ENCODE assay signal across 9 mouse cellular contexts in genomic region chr15:10746303-10747051, GRCm38 (mm10). TPM values are rescaled to one million over a fixed set of nuclear protein-coding genes. Genes with fewer than 3 reads are reported as not detected.
DNase-seq lines count a peak whose midpoint lies in the region; ATAC-seq and TF ChIP-seq lines count a peak whose summit lies in the region.
"Had no signal": no experiment of that assay in that cellular context is flagged by ENCODE, and none has a peak within 500 bp of the region (broad histone marks: within the 10 kb centered on the region; RNA-seq: fewer than 3 reads in every experiment).

No protein-coding gene starts in this region.

- no peak overlapping the region for H3K27ac ChIP-seq in stomach, embryonic 14.5 days (ENCODE audit: low read length)
- no peak overlapping the region for H3K27ac ChIP-seq in stomach, postnatal 0 days (replicated peaks)
- peak overlapping the region; percentile 61 for H3K27ac ChIP-seq in forebrain, embryonic 13.5 days
- H3K27ac ChIP-seq in midbrain, embryonic 11.5 days (ENCODE audit: low read depth, low read length): peak overlapping the region; percentile 62
- no peak overlapping the region for H3K27ac ChIP-seq in intestine, embryonic 15.5 days

- TF ChIP-seq CTCF in stomach, postnatal 0 days (IDR thresholded peaks at IDR 0.05; ENCODE audit: low read depth): no peak

- no peak overlapping the region for H3K9ac ChIP-seq in stomach, embryonic 14.5 days (replicated peaks; ENCODE audit: low read depth, low read length)
- no peak overlapping the region for H3K9ac ChIP-seq in stomach, postnatal 0 days (ENCODE audit: low read length)
- no peak overlapping the region for H3K9ac ChIP-seq in forebrain, embryonic 13.5 days
- H3K9ac ChIP-seq in midbrain, embryonic 11.5 days (ENCODE audit: low read length): no peak overlapping the region
- no peak overlapping the region for H3K9ac ChIP-seq in intestine, embryonic 15.5 days
- H3K9ac ChIP-seq: embryonic facial prominence, embryonic 12.5 days had no signal

- H3K9me3 ChIP-seq in stomach, embryonic 14.5 days (ENCODE audit: control insufficient read depth, low read depth, low read length): no peaks in the 10 kb centered on the region
- H3K9me3 ChIP-seq in stomach, postnatal 0 days (ENCODE audit: control insufficient read depth, low read length): no peaks in the 10 kb centered on the region
- no peaks in the 10 kb centered on the region for H3K9me3 ChIP-seq in forebrain, embryonic 13.5 days (replicated peaks)
- no peaks in the 10 kb centered on the region for H3K9me3 ChIP-seq in midbrain, embryonic 11.5 days (ENCODE audit: control insufficient read depth, low read length)
- no peaks in the 10 kb centered on the region for H3K9me3 ChIP-seq in intestine, embryonic 15.5 days
- H3K9me3 ChIP-seq: embryonic facial prominence, embryonic 12.5 days had no signal

- no peak overlapping the region for H3K4me2 ChIP-seq in stomach, embryonic 14.5 days (replicated peaks; ENCODE audit: low read depth, low read length)
- no peak overlapping the region for H3K4me2 ChIP-seq in stomach, postnatal 0 days (replicated peaks; ENCODE audit: low read depth)
- H3K4me2 ChIP-seq in forebrain, embryonic 13.5 days: peak overlapping the region; percentile 21
- H3K4me2 ChIP-seq in midbrain, embryonic 11.5 days: peak overlapping the region; percentile 19; the same call in 1 of the 2 replicates
- H3K4me2 ChIP-seq in intestine, embryonic 15.5 days (replicated peaks): no peak overlapping the region
- H3K4me2 ChIP-seq: embryonic facial prominence, embryonic 12.5 days had no signal

- 0 out of 2 replicates have a peak, but pooled peaks cover 2% of the 10 kb centered on the region for H3K4me1 ChIP-seq in stomach, embryonic 14.5 days (ENCODE audit: control insufficient read depth, insufficient read depth, low read length)
- H3K4me1 ChIP-seq in stomach, postnatal 0 days (replicated peaks; ENCODE audit: control insufficient read depth, insufficient read depth): no peaks in the 10 kb centered on the region
- peaks cover 20% of the 10 kb centered on the region for H3K4me1 ChIP-seq in forebrain, embryonic 13.5 days
- H3K4me1 ChIP-seq in midbrain, embryonic 11.5 days (ENCODE audit: control insufficient read depth, insufficient read depth, low read length): peaks cover 18% of the 10 kb centered on the region
- no peaks in the 10 kb centered on the region for H3K4me1 ChIP-seq in intestine, embryonic 15.5 days (replicated peaks)

- TF ChIP-seq EP300 in stomach, postnatal 0 days (optimal IDR thresholded peaks at IDR 0.05): no peak

- H3K4me3 ChIP-seq in stomach, embryonic 14.5 days (ENCODE audit: low read depth, low read length): no peak overlapping the region
- H3K4me3 ChIP-seq in stomach, postnatal 0 days (ENCODE audit: low read depth, low read length): no peak overlapping the region
- H3K4me3 ChIP-seq in forebrain, embryonic 13.5 days: no peak overlapping the region
- no peak overlapping the region for H3K4me3 ChIP-seq in midbrain, embryonic 11.5 days (ENCODE audit: low read depth, low read length)
- no peak overlapping the region for H3K4me3 ChIP-seq in intestine, embryonic 15.5 days (replicated peaks)
- H3K4me3 ChIP-seq: embryonic facial prominence, embryonic 12.5 days had no signal

- H3K36me3 ChIP-seq in stomach, embryonic 14.5 days (ENCODE audit: control insufficient read depth, insufficient read depth, low read length): no peaks in the 10 kb centered on the region
- H3K36me3 ChIP-seq in stomach, postnatal 0 days (ENCODE audit: control insufficient read depth, insufficient read depth, low read length): no peaks in the 10 kb centered on the region
- H3K36me3 ChIP-seq in forebrain, embryonic 13.5 days (ENCODE audit: poor library complexity, severe bottlenecking): no peaks in the 10 kb centered on the region
- no peaks in the 10 kb centered on the region for H3K36me3 ChIP-seq in midbrain, embryonic 11.5 days (ENCODE audit: control insufficient read depth, insufficient read depth, low read length)
- H3K36me3 ChIP-seq in intestine, embryonic 15.5 days: no peaks in the 10 kb centered on the region
- H3K36me3 ChIP-seq: embryonic facial prominence, embryonic 12.5 days had no signal

- DNase-seq in stomach, postnatal 0 days (ENCODE audit: low spot score): no peak
- peak; percentile 90 for DNase-seq in midbrain, embryonic 11.5 days (ENCODE audit: low spot score, missing footprints)
- DNase-seq in gastrocnemius, postnatal 36 days: no peak
- DNase-seq: thymus, postnatal 14 days had no signal

- WGBS in stomach, embryonic 14.5 days: 70% methylated on average over 4 of the region's 4 CpGs
- 74% methylated on average over 4 of the region's 4 CpGs for WGBS in stomach, postnatal 0 days
- 44% methylated on average over 4 of the region's 4 CpGs for WGBS in forebrain, embryonic 13.5 days
- WGBS in midbrain, embryonic 11.5 days: 36% methylated on average over 4 of the region's 4 CpGs
- WGBS in intestine, embryonic 15.5 days: 84% methylated on average over 4 of the region's 4 CpGs

- H3K27me3 ChIP-seq in stomach, embryonic 14.5 days (ENCODE audit: control insufficient read depth, insufficient read depth, low read length): no peaks in the 10 kb centered on the region
- no peaks in the 10 kb centered on the region for H3K27me3 ChIP-seq in stomach, postnatal 0 days (ENCODE audit: control insufficient read depth, insufficient read depth, low read length)
- H3K27me3 ChIP-seq in forebrain, embryonic 13.5 days: no peaks in the 10 kb centered on the region
- H3K27me3 ChIP-seq in midbrain, embryonic 11.5 days (ENCODE audit: control insufficient read depth, insufficient read depth, low read length): no peaks in the 10 kb centered on the region
- no peaks in the 10 kb centered on the region for H3K27me3 ChIP-seq in intestine, embryonic 15.5 days (replicated peaks)
- H3K27me3 ChIP-seq: embryonic facial prominence, embryonic 12.5 days had no signal

- 0 out of 2 replicates have a peak, but pooled peaks have one; percentile 18 for ATAC-seq in stomach, embryonic 14.5 days (ENCODE audit: insufficient number of reproducible peaks, insufficient read depth, low FRiP score, low read depth)
- ATAC-seq in stomach, postnatal 0 days (ENCODE audit: low FRiP score, low TSS enrichment): no peak
- ATAC-seq in forebrain, embryonic 13.5 days: peak; percentile 65; the same call in 1 of the 2 replicates
- peak; percentile 84 for ATAC-seq in midbrain, embryonic 11.5 days (ENCODE audit: low FRiP score)
- no peak for ATAC-seq in intestine, embryonic 15.5 days
- no peak for ATAC-seq in monocyte, adult 5-6 weeks (replicated peaks; ENCODE audit: insufficient number of reproducible peaks, low FRiP score, low TSS enrichment, poor library complexity, severe bottlenecking)

- intact Hi-C loops in gastrocnemius, postnatal 36 days (cut with DNase I): no loop called here

RNA-seq across cellular contexts. Expression of gene Rai14, which starts 32.1 kb away (rescaled TPM):
- 23.2 and 27.3 TPM in 2 replicates for polyA plus RNA-seq in stomach, embryonic 14.5 days (2014; fragmentation: Nextera tagmentation; extraction: Ambion mirVana)
- polyA plus RNA-seq in stomach, postnatal 0 days (2015; fragmentation: Nextera tagmentation; extraction: Ambion mirVana): 8.0 and 8.7 TPM in 2 replicates
- 37.9 and 43.7 TPM in 2 replicates for polyA plus RNA-seq in forebrain, embryonic 13.5 days (2015; fragmentation: Nextera tagmentation; extraction: Ambion mirVana)
- polyA plus RNA-seq in midbrain, embryonic 11.5 days (2014; fragmentation: Nextera tagmentation; extraction: Ambion mirVana): 74.7 and 80.6 TPM in 2 replicates
- 1 to 10 TPM; 2.2 to 3.1 TPM for total RNA-seq in gastrocnemius, postnatal 36 days (2021)
- polyA plus RNA-seq in intestine, embryonic 15.5 days (2015; fragmentation: Nextera tagmentation; extraction: Ambion mirVana): 16.8 and 17.4 TPM in 2 replicates
- total RNA-seq in monocyte, adult 5-6 weeks (2017): 1.7 to 2.2 TPM (median 2.0 TPM) in 3 replicates

Comparison
In these comparisons a context has a peak if more than half of its experiments do, and no peak if none do; other contexts are left out.
1. ATAC-seq: peak in stomach, embryonic 14.5 days (single experiment), forebrain, embryonic 13.5 days (single experiment) and midbrain, embryonic 11.5 days (single experiment); none in stomach, postnatal 0 days (single experiment), intestine, embryonic 15.5 days (single experiment) and monocyte, adult 5-6 weeks (single experiment).
2. H3K27ac ChIP-seq: peak in forebrain, embryonic 13.5 days (single experiment) and midbrain, embryonic 11.5 days (single experiment); none in stomach, embryonic 14.5 days (single experiment), stomach, postnatal 0 days (single experiment) and intestine, embryonic 15.5 days (single experiment).
3. H3K4me2 ChIP-seq: peak in forebrain, embryonic 13.5 days (single experiment) and midbrain, embryonic 11.5 days (single experiment); none in stomach, embryonic 14.5 days (single experiment), stomach, postnatal 0 days (single experiment) and intestine, embryonic 15.5 days (single experiment).